Mouse (Mus musculus) CH12.LX (cell line): ENCODE measurements around the gene Tnik. TPM values are rescaled to one million over a fixed set of nuclear protein-coding genes. Genes with fewer than 3 reads are reported as not detected.

Experiments used
- DNase-seq: peaks from one replicate; pipeline ENCODE4 v3.0.0-alpha.2; 2013; ENCODE audit errors: extremely low read depth
- H3K27ac ChIP-seq: 2 replicates; pipeline ENCODE4 v1.5.1; 2012; ENCODE audit warnings: low read depth, mild to moderate bottlenecking, control low read depth, moderate library complexity; ENCODE audit not compliant: insufficient read depth
- H3K27me3 ChIP-seq: replicated peaks from 2 replicates; pipeline ENCODE3; 2012; ENCODE audit warnings: inconsistent platforms
- H3K36me3 ChIP-seq, 2 experiments: replicated peaks in 1 of 2; 2 replicates each; pipeline versions ENCODE3 to v1.6.1; 2012; ENCODE audit warnings: inconsistent platforms in 1 of 2, low read length in 1 of 2, mild to moderate bottlenecking in 1 of 2, mixed read lengths in 1 of 2, moderate library complexity in 1 of 2; ENCODE audit not compliant: control insufficient read depth in 1 of 2, insufficient read depth in 1 of 2
- H3K4me1 ChIP-seq, 2 experiments: 2 replicates each; pipeline ENCODE4 v1.6.1; 2012; ENCODE audit warnings: inconsistent platforms in 1 of 2, moderate library complexity in 1 of 2; ENCODE audit not compliant: insufficient read depth in 2 of 2, control insufficient read depth in 1 of 2
- H3K4me2 ChIP-seq: 2 replicates; pipeline ENCODE4 v1.6.1; 2012; ENCODE audit warnings: low read depth, mild to moderate bottlenecking, control low read depth; ENCODE audit not compliant: poor library complexity, insufficient read depth, severe bottlenecking
- H3K4me3 ChIP-seq, 3 experiments: fragments of 150-350 bp in 1 of 3; sonication (generic) in 1 of 3; replicated peaks in 1 of 3; 2 replicates each; pipeline versions ENCODE3 to v1.5.1; 2011 to 2012; ENCODE audit warnings: low read depth in 2 of 3, low read length in 2 of 3, mild to moderate bottlenecking in 2 of 3, moderate library complexity in 2 of 3, control low read depth in 1 of 3, improper control_type of control experiment in 1 of 3, inconsistent platforms in 1 of 3, mixed read lengths in 1 of 3; ENCODE audit not compliant: poor library complexity in 1 of 3
- H3K79me2 ChIP-seq: replicated peaks from 2 replicates; pipeline ENCODE4 v1.6.1; 2012; ENCODE audit warnings: mild to moderate bottlenecking, moderate library complexity; ENCODE audit not compliant: control insufficient read depth, poor library complexity, insufficient read depth, severe bottlenecking; ENCODE audit errors: extremely low read depth
- H3K9ac ChIP-seq: 2 replicates; pipeline ENCODE4 v1.6.1; 2012; ENCODE audit warnings: low read depth, mild to moderate bottlenecking, control low read depth, moderate library complexity; ENCODE audit not compliant: insufficient read depth
- H3K9me3 ChIP-seq: replicated peaks from 2 replicates; pipeline ENCODE3; 2012; ENCODE audit warnings: low read length, inconsistent platforms, mixed read lengths
- BHLHE40 ChIP-seq: IDR thresholded peaks from 2 replicates; pipeline ENCODE4 v1.6.1; 2011; ENCODE audit warnings: mild to moderate bottlenecking, low read depth, low read length, improper control_type of control experiment
- CHD1 ChIP-seq: IDR thresholded peaks from 2 replicates; pipeline ENCODE4 v1.6.1; 2012; ENCODE audit warnings: low read depth, low read length, improper control_type of control experiment, inconsistent platforms
- CTCF ChIP-seq, 2 experiments: IDR thresholded peaks in 1 of 2; conservative IDR thresholded peaks in 1 of 2; 2 replicates each; pipeline ENCODE4 v1.5.1; 2011 to 2012; ENCODE audit warnings: low read depth in 2 of 2, low read length in 2 of 2, improper control_type of control experiment in 1 of 2, inconsistent platforms in 1 of 2, mild to moderate bottlenecking in 1 of 2, moderate library complexity in 1 of 2
- E2F4 ChIP-seq: IDR thresholded peaks from 2 replicates; pipeline ENCODE4 v1.6.1; 2011; ENCODE audit warnings: low read depth, low read length, improper control_type of control experiment; ENCODE audit not compliant: insufficient replicate concordance
- EP300 ChIP-seq: IDR thresholded peaks from 2 replicates; pipeline ENCODE4 v1.6.1; 2011; ENCODE audit warnings: low read length, improper control_type of control experiment
- ETS1 ChIP-seq: conservative IDR thresholded peaks from 2 replicates; pipeline ENCODE4 v1.6.1; 2012; ENCODE audit warnings: low read depth, mild to moderate bottlenecking, inconsistent platforms, low read length, improper control_type of control experiment, moderate library complexity
- GABPA ChIP-seq: IDR thresholded peaks from 2 replicates; pipeline ENCODE4 v1.6.1; 2012; ENCODE audit warnings: low read depth, low read length, improper control_type of control experiment, inconsistent platforms; ENCODE audit not compliant: insufficient replicate concordance
- IRF4 ChIP-seq: IDR thresholded peaks from 2 replicates; pipeline ENCODE4 v1.6.1; 2014; ENCODE audit warnings: low read depth, mild to moderate bottlenecking, inconsistent platforms, low read length, improper control_type of control experiment
- KAT2A ChIP-seq: IDR thresholded peaks from 2 replicates; pipeline ENCODE4 v1.6.1; 2012; ENCODE audit warnings: low read length, improper control_type of control experiment, inconsistent platforms; ENCODE audit not compliant: insufficient replicate concordance
- MAX ChIP-seq: IDR thresholded peaks from 2 replicates; pipeline ENCODE4 v1.6.1; 2011; ENCODE audit warnings: low read length, improper control_type of control experiment
- MAZ ChIP-seq: IDR thresholded peaks from 2 replicates; pipeline ENCODE4 v1.6.1; 2012; ENCODE audit warnings: low read depth, mild to moderate bottlenecking, inconsistent platforms, low read length, improper control_type of control experiment, moderate library complexity
- MEF2A ChIP-seq: IDR thresholded peaks from 2 replicates; pipeline ENCODE4 v1.6.1; 2014; ENCODE audit warnings: low read depth, mild to moderate bottlenecking, inconsistent platforms, low read length, improper control_type of control experiment, borderline replicate concordance
- MXI1 ChIP-seq: IDR thresholded peaks from 2 replicates; pipeline ENCODE4 v1.6.1; 2011; ENCODE audit warnings: mild to moderate bottlenecking, low read depth, low read length, improper control_type of control experiment
- MYC ChIP-seq: IDR thresholded peaks from 2 replicates; pipeline ENCODE4 v1.6.1; 2011; ENCODE audit warnings: low read depth, mild to moderate bottlenecking, improper control_type of control experiment, low read length
- NRF1 ChIP-seq: IDR thresholded peaks from 2 replicates; pipeline ENCODE4 v1.6.1; 2014; ENCODE audit warnings: low read depth, mild to moderate bottlenecking, inconsistent platforms, low read length, improper control_type of control experiment, moderate library complexity
- PAX5 ChIP-seq: IDR thresholded peaks from 2 replicates; pipeline ENCODE4 v1.6.1; 2012; ENCODE audit warnings: low read length, inconsistent platforms, mixed read lengths
- POLR2A ChIP-seq: IDR thresholded peaks from 2 replicates; pipeline ENCODE4 v1.6.1; 2011; ENCODE audit warnings: low read depth, mild to moderate bottlenecking, improper control_type of control experiment, low read length
- POLR2AphosphoS2 ChIP-seq: IDR thresholded peaks from 2 replicates; pipeline ENCODE4 v1.6.1; 2011; ENCODE audit warnings: low read depth, low read length, improper control_type of control experiment
- RAD21 ChIP-seq: IDR thresholded peaks from 2 replicates; pipeline ENCODE4 v1.6.1; 2011; ENCODE audit warnings: low read depth, mild to moderate bottlenecking, low read length, improper control_type of control experiment, moderate library complexity
- RCOR1 ChIP-seq: conservative IDR thresholded peaks from 2 replicates; pipeline ENCODE4 v1.6.1; 2012; ENCODE audit warnings: low read depth, mild to moderate bottlenecking, inconsistent platforms, low read length, improper control_type of control experiment
- SIN3A ChIP-seq: IDR thresholded peaks from 2 replicates; pipeline ENCODE4 v1.6.1; 2012; ENCODE audit warnings: low read length, improper control_type of control experiment, inconsistent platforms
- TBP ChIP-seq: conservative IDR thresholded peaks from 2 replicates; pipeline ENCODE4 v1.6.1; 2011; ENCODE audit warnings: low read depth, low read length, improper control_type of control experiment
- TCF12 ChIP-seq: IDR thresholded peaks from 2 replicates; pipeline ENCODE4 v1.6.1; 2014; ENCODE audit warnings: low read depth, mild to moderate bottlenecking, inconsistent platforms, low read length, improper control_type of control experiment
- UBTF ChIP-seq: IDR thresholded peaks from 2 replicates; pipeline ENCODE4 v1.6.1; 2012; ENCODE audit warnings: low read depth, mild to moderate bottlenecking, inconsistent platforms, low read length, improper control_type of control experiment, moderate library complexity
- USF1 ChIP-seq: IDR thresholded peaks from 2 replicates; pipeline ENCODE4 v1.6.1; 2014; ENCODE audit warnings: low read depth, mild to moderate bottlenecking, inconsistent platforms, low read length, improper control_type of control experiment
- ZKSCAN1 ChIP-seq: IDR thresholded peaks from 2 replicates; pipeline ENCODE4 v1.6.1; 2012; ENCODE audit warnings: low read depth, inconsistent platforms, low read length, improper control_type of control experiment, borderline replicate concordance
- ZMIZ1 ChIP-seq: IDR thresholded peaks from 2 replicates; pipeline ENCODE4 v1.6.1; 2012; ENCODE audit warnings: low read depth, mild to moderate bottlenecking, inconsistent platforms, low read length, improper control_type of control experiment
- dilution Hi-C: fragments of 300-500 bp; cut with MboI; formaldehyde crosslinking; loops from 2 replicates; pipeline ENCODE4 v1.14.3; 2020; ENCODE audit warnings: low sequenced_read_pairs; ENCODE audit not compliant: extremely low pct_unique_long_range_greater_than_20kb, extremely low pct_ligation_motif_present
- in situ Hi-C: fragments of 300-500 bp; cut with MboI; formaldehyde crosslinking; loops from 3 replicates; pipeline ENCODE4 v1.14.3; 2019; ENCODE audit warnings: low sequenced_read_pairs, low pct_ligation_motif_present, low pct_unique_long_range_greater_than_20kb, mixed read lengths
- polyA plus RNA-seq: library from polyadenylated mRNA; unstranded; fragments of >175 nt; gene quantifications from 2 replicates; pipeline ENCODE4 v1.2.1, GENCODE M21; 2012; ENCODE audit warnings: low read depth; ENCODE audit not compliant: insufficient read length
- total RNA-seq, 2 experiments: library from RNA; depleted of rRNA; stranded (reverse); fragments of 300-350 nt in 1 of 2; fragments of >200 nt in 1 of 2; gene quantifications; 2 replicates each; pipeline ENCODE4 v1.2.3; 2012 to 2014

Tnik gene
- total and polyA plus RNA-seq, 3 experiments = 0.08 TPM; not detected in 2

GRCm38 (mm10) chr3:28345446-28345845, 82.4 kb downstream of the Tnik start:
- H3K79me2 ChIP-seq = no peaks in the 10 kb centered on the region
- no peaks in the 10 kb centered on the region for H3K36me3 ChIP-seq
- no peak overlapping the region for H3K9ac ChIP-seq
- H3K9me3 ChIP-seq = peaks cover 71% of the 10 kb centered on the region
- no peak overlapping the region for H3K4me2 ChIP-seq
- DNase-seq = no peak
- no peak overlapping the region for H3K4me3 ChIP-seq
- in situ Hi-C loops = no loop called here
- H3K27ac ChIP-seq = no peak overlapping the region
- H3K4me1 ChIP-seq = no peaks in the 10 kb centered on the region
- dilution Hi-C loops = no loop called here
- TF ChIP-seq CTCF (conservative IDR thresholded peaks at IDR 0.05 in 1 of 2, IDR thresholded peaks at IDR 0.05 in 1 of 2; ENCODE audit: low read depth in 2 of 2, low read length in 2 of 2) (no peak), GABPA (no peak), MEF2A (no peak), USF1 (no peak), CHD1 (no peak), BHLHE40 (no peak), SIN3A (no peak), MAZ (no peak), KAT2A (no peak), PAX5 (no peak)
- H3K27me3 ChIP-seq = no peaks in the 10 kb centered on the region

DNA sequence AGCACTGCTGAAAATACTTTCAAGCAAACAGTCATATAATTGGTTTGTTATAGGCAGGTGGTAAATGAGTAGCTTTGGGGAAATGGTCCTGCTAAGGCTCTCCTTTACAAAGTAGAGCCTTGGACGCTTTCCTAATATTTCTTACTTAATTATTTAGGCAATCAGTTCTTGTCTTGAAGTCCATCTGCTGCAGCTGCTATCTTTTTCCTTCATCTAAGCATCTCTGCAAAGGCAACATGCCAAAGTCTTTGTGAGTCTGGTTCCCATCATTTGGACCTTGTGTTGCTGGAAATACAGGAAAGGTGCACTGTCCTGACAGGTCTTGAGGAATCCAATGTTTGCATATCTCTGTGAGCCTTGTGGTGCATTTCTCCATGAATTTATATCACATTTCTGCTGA, 82.9 kb downstream of the Tnik start:
- no peak for DNase-seq
- in situ Hi-C loops (no loop called here), dilution Hi-C loops (no loop called here)
- no peaks in the 10 kb centered on the region for H3K36me3 ChIP-seq
- H3K27me3 ChIP-seq = no peaks in the 10 kb centered on the region
- H3K4me3 ChIP-seq = no peak overlapping the region
- H3K79me2 ChIP-seq = no peaks in the 10 kb centered on the region
- peaks cover 71% of the 10 kb centered on the region for H3K9me3 ChIP-seq
- no peak overlapping the region for H3K9ac ChIP-seq
- no peak overlapping the region for H3K27ac ChIP-seq
- TF ChIP-seq TBP (no peak), RAD21 (no peak), BHLHE40 (no peak), USF1 (no peak), ETS1 (no peak), RCOR1 (no peak), NRF1 (no peak), MXI1 (no peak), ZMIZ1 (no peak), TCF12 (no peak), MAZ (no peak), E2F4 (no peak), MAX (no peak), EP300 (no peak), MYC (no peak), POLR2AphosphoS2 (no peak), POLR2A (no peak), ZKSCAN1 (no peak), UBTF (no peak), IRF4 (no peak)
- no peaks in the 10 kb centered on the region for H3K4me1 ChIP-seq
- no peak overlapping the region for H3K4me2 ChIP-seq
